Mouse (Mus musculus) ES-Bruce4 (cell line): ENCODE data around the gene Ddo.

Experiments used
- CTCF ChIP-seq: IDR thresholded peaks from one replicate; pipeline ENCODE4 v1.8.1; 2011; ENCODE audit warnings: low read depth, low read length
- EP300 ChIP-seq: IDR thresholded peaks from 2 replicates; pipeline ENCODE4 v1.6.1; 2011; ENCODE audit warnings: low read depth, low read length; ENCODE audit not compliant: insufficient read depth

DNA sequence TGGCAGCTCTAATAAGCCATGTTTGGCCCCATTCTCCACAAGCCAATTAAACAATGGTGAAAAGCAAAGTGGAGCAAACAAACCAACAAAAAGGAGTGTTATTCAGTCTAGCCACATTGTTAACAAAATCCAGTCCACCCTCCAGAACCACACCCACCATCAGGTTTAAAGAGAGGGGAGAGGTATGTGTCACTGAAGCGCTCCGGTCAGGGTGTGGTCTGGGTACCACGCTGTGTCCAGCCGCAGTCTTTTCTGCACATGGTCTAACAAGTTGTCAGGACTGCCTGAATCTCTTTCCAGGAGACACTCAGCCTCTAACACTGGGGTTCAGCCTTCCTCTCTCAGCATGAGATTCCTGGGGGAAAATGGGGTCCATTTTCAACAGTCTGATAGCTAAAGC lies 10.6 kb downstream of the Ddo start:
- 0 out of 2 replicates have a peak, but pooled peaks have one; percentile 42 for TF ChIP-seq EP300
- no peak for TF ChIP-seq CTCF
